Mouse (Mus musculus): ENCODE measurements around the gene Olfr811. TPM values are rescaled to one million over a fixed set of nuclear protein-coding genes. Genes with fewer than 3 reads are reported as not detected.

The Olfr811 gene
- polyA plus RNA-seq (2012; rRNA removed; ENCODE audit: low replicate concordance) = not detected in 2 replicates

GRCm38 (mm10) chr10:129804296-129804695, at the start of gene Olfr811:
Gene Olfr811 (minus strand): TSS chr10:129804396.

GRCm38 (mm10) chr10:129845994-129846393, 41.8 kb upstream of the Olfr811 start, which contains the start of gene Olfr812:
Gene Olfr812 (minus strand): TSS chr10:129846094.

GRCm38 (mm10) chr10:129794817-129795216, 9.4 kb downstream of the Olfr811 start, which contains the start of gene Olfr810:
Gene Olfr810 (minus strand): TSS chr10:129794917.

DNA sequence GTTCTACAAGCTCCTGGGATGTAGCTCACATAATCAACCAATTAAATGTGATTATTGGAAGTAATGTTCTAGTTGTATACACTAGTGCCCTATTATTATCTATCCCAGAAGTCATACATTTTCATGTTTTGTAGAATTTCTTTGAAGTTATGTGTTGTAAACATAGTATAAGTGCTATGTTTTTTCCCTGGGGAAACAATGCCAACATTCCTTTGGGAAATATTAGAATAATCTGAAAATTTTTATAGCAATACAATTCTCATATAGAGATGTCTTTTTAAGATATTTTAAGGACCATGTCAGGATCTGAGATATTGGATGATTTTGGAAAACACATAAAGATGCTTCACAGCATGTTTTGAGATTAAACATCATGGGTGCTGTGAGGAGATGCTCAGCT, 29.9 kb downstream of the Olfr811 start, which contains the start of gene Olfr809:
TSS of gene Olfr809 (plus strand) at position 301 of the 400 bp plus-strand sequence.

GRCm38 (mm10) chr10:129765182-129765581, 39.0 kb downstream of the Olfr811 start, which contains the start of gene Olfr808:
Gene Olfr808 (plus strand): TSS chr10:129765482.

DNA sequence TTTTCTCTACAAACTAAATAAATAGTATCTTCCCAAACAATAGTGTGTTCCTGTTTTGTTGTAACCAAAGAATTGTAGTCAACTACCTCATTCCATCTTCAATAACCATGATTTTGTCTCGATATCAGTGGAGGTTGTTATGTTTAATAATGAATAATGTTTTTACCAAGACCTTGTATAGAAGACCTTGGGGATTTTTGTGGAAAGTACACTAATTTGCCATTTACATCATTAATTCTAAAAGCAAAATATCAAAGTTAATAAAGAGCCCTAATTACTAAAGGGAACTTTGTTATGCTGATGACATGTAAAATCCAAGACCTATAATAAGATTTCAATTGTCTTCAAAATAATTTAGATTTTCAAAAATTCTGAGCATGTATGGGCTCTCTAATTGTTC, 46.5 kb downstream of the Olfr811 start, which contains the start of gene Olfr807:
TSS of gene Olfr807 (minus strand) at position 101 of the 400 bp plus-strand sequence.

Other genes starting within 250 kb of the Olfr811 start
- gene Olfr794, start 236.7 kb downstream of the Olfr811 start, polyA plus RNA-seq (2012; rRNA removed; ENCODE audit: low replicate concordance) = not detected in 2 replicates
- not detected in 2 replicates for gene Olfr796, start 191.8 kb downstream of the Olfr811 start, polyA plus RNA-seq (2012; rRNA removed; ENCODE audit: low replicate concordance)
- gene Olfr798, start 176.5 kb downstream of the Olfr811 start, polyA plus RNA-seq (2012; rRNA removed; ENCODE audit: low replicate concordance) = not detected in 2 replicates
- not detected in 2 replicates for gene Olfr799, start 166.9 kb downstream of the Olfr811 start, polyA plus RNA-seq (2012; rRNA removed; ENCODE audit: low replicate concordance)
- not detected in 2 replicates for gene Olfr800, start 146.7 kb downstream of the Olfr811 start, polyA plus RNA-seq (2012; rRNA removed; ENCODE audit: low replicate concordance)
- not detected in 2 replicates for gene Olfr801, start 130.5 kb downstream of the Olfr811 start, polyA plus RNA-seq (2012; rRNA removed; ENCODE audit: low replicate concordance)
- gene Olfr802, start 116.2 kb downstream of the Olfr811 start, polyA plus RNA-seq (2012; rRNA removed; ENCODE audit: low replicate concordance) = not detected in 2 replicates
- not detected in 2 replicates for gene Olfr803, start 110.1 kb downstream of the Olfr811 start, polyA plus RNA-seq (2012; rRNA removed; ENCODE audit: low replicate concordance)
- not detected in 2 replicates for gene Olfr804, start 101.2 kb downstream of the Olfr811 start, polyA plus RNA-seq (2012; rRNA removed; ENCODE audit: low replicate concordance)
- gene Olfr805, start 75.0 kb downstream of the Olfr811 start, polyA plus RNA-seq (2012; rRNA removed; ENCODE audit: low replicate concordance) = not detected in 2 replicates
- gene Olfr806, start 62.5 kb downstream of the Olfr811 start, polyA plus RNA-seq (2012; rRNA removed; ENCODE audit: low replicate concordance) = not detected in 2 replicates
- gene Olfr807, start 46.6 kb downstream of the Olfr811 start, polyA plus RNA-seq (2012; rRNA removed; ENCODE audit: low replicate concordance) = not detected in 2 replicates
- gene Olfr808, start 38.9 kb downstream of the Olfr811 start, polyA plus RNA-seq (2012; rRNA removed; ENCODE audit: low replicate concordance) = not detected in 2 replicates
- gene Olfr809, start 29.8 kb downstream of the Olfr811 start, polyA plus RNA-seq (2012; rRNA removed; ENCODE audit: low replicate concordance) = not detected in 2 replicates
- not detected in 2 replicates for gene Olfr810, start 9.5 kb downstream of the Olfr811 start, polyA plus RNA-seq (2012; rRNA removed; ENCODE audit: low replicate concordance)
- gene Olfr812, start 41.7 kb upstream of the Olfr811 start, polyA plus RNA-seq (2012; rRNA removed; ENCODE audit: low replicate concordance) = not detected in 2 replicates
- gene Olfr813, start 51.0 kb upstream of the Olfr811 start, polyA plus RNA-seq (2012; rRNA removed; ENCODE audit: low replicate concordance) = not detected in 2 replicates
- not detected in 2 replicates for gene Olfr814, start 75.5 kb upstream of the Olfr811 start, polyA plus RNA-seq (2012; rRNA removed; ENCODE audit: low replicate concordance)
- not detected in 2 replicates for gene Olfr815, start 101.5 kb upstream of the Olfr811 start, polyA plus RNA-seq (2012; rRNA removed; ENCODE audit: low replicate concordance)
- not detected in 2 replicates for gene Olfr816, start 111.2 kb upstream of the Olfr811 start, polyA plus RNA-seq (2012; rRNA removed; ENCODE audit: low replicate concordance)
- not detected in 2 replicates for gene Olfr818, start 144.7 kb upstream of the Olfr811 start, polyA plus RNA-seq (2012; rRNA removed; ENCODE audit: low replicate concordance)
- not detected in 2 replicates for gene Olfr819, start 162.9 kb upstream of the Olfr811 start, polyA plus RNA-seq (2012; rRNA removed; ENCODE audit: low replicate concordance)
- not detected in 2 replicates for gene Olfr247, start 171.7 kb upstream of the Olfr811 start, polyA plus RNA-seq (2012; rRNA removed; ENCODE audit: low replicate concordance)
- gene Gm10310, start 180.7 kb upstream of the Olfr811 start, polyA plus RNA-seq (2012; rRNA removed; ENCODE audit: low replicate concordance) = not detected in 2 replicates
- not detected in 2 replicates for gene Olfr820, start 208.2 kb upstream of the Olfr811 start, polyA plus RNA-seq (2012; rRNA removed; ENCODE audit: low replicate concordance)
- gene Olfr821, start 226.0 kb upstream of the Olfr811 start, polyA plus RNA-seq (2012; rRNA removed; ENCODE audit: low replicate concordance) = not detected in 2 replicates

Data from duodenum, adult 2 months (tissue).